Mouse (Mus musculus) intestine, postnatal 0 days (tissue): ENCODE measurements around the gene Mlf2. TPM values are rescaled to one million over a fixed set of nuclear protein-coding genes. Genes with fewer than 3 reads are reported as not detected.

Experiments used
- ATAC-seq: fragments of 200-750 bp; cut with Nextera tagmentation; 2 replicates; pipeline ENCODE4 v1.8.0; 2017; ENCODE audit warnings: mild to moderate bottlenecking, moderate TSS enrichment, moderate library complexity
- H3K27ac ChIP-seq: fragments of 300-500 bp; sonication (generic); 2 replicates; pipeline ENCODE4 v1.5.1; 2014; ENCODE audit warnings: mild to moderate bottlenecking, low read depth, low read length, moderate library complexity
- H3K27me3 ChIP-seq: fragments of 300-500 bp; sonication (generic); replicated peaks from 2 replicates; pipeline ENCODE4 v1.6.1; 2014; ENCODE audit warnings: low read length, mixed read lengths; ENCODE audit not compliant: control insufficient read depth, insufficient read depth
- H3K36me3 ChIP-seq: fragments of 300-500 bp; sonication (generic); 2 replicates; pipeline ENCODE4 v1.6.1; 2014; ENCODE audit warnings: mild to moderate bottlenecking, moderate library complexity; ENCODE audit not compliant: control insufficient read depth, insufficient read depth
- H3K4me1 ChIP-seq: fragments of 300-500 bp; sonication (generic); replicated peaks from 2 replicates; pipeline ENCODE4 v1.6.1; 2014; ENCODE audit warnings: antibody characterized with exemption, low read length, mixed read lengths; ENCODE audit not compliant: control insufficient read depth, insufficient read depth
- H3K4me2 ChIP-seq: fragments of 300-500 bp; sonication (generic); replicated peaks from 2 replicates; pipeline ENCODE4 v1.6.1; 2014; ENCODE audit warnings: low read depth, mild to moderate bottlenecking, moderate library complexity
- H3K4me3 ChIP-seq: fragments of 300-500 bp; sonication (generic); 2 replicates; pipeline ENCODE4 v1.5.1; 2014; ENCODE audit warnings: low read depth, low read length
- H3K9ac ChIP-seq: fragments of 300-500 bp; sonication (generic); 2 replicates; pipeline ENCODE4 v1.6.1; 2014; ENCODE audit warnings: mild to moderate bottlenecking, low read depth, low read length
- H3K9me3 ChIP-seq: fragments of 300-500 bp; sonication (generic); 2 replicates; pipeline ENCODE4 v1.6.1; 2016; ENCODE audit warnings: mixed run types; ENCODE audit not compliant: control insufficient read depth
- CTCF ChIP-seq: sonication (generic); IDR thresholded peaks from 2 replicates; pipeline ENCODE4 v1.5.1; 2016; ENCODE audit warnings: low read depth, mild to moderate bottlenecking, control low read depth, antibody characterized with exemption, moderate library complexity
- WGBS: fragments of 180-500 bp; shearing (Covaris S2); extraction: QIAGEN DNeasy Blood & Tissue Kit; methylation state at CpG from one replicate; pipeline ENCODE4 v1.1.7; 2014; 5-methylcytosine and 5-hydroxymethylcytosine counted together
- polyA plus RNA-seq: library from polyadenylated mRNA; unstranded; fragments of >200 nt; fragmentation: Nextera tagmentation; extraction: Ambion mirVana; gene quantifications from 2 replicates; pipeline ENCODE4 v1.2.1, GENCODE M21; 2015

Mlf2 gene
- polyA plus RNA-seq, 1 experiment from 2014 or later: 269 TPM

DNA sequence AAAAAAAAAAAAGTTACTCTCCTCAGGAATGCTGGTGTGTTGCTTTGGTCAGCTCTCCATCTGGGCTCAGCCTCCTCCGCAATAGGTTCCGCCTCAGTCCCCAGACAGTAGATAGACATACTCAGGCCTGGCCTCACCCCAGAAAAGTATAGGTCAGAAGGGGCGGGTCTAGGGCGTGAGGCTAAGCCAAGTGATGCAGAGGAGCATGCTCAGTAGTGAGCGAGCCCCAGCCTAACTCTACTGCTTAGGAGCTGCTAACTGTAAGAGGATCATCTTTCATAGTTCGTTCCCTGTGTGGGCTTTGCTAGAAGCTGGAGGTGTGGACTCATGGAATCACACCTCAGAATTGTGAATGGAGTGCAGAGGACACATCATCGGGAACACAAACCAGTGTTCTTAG is 7.4 kb downstream of the Mlf2 start:
- Histone ChIP-seq H3K9ac (no peak overlapping the region), H3K27me3 (no peaks in the 10 kb centered on the region), H3K9me3 (no peaks in the 10 kb centered on the region), H3K4me2 (no peak overlapping the region), H3K27ac (no peak overlapping the region), H3K36me3 (peaks cover 51% of the 10 kb centered on the region), H3K4me1 (no peaks in the 10 kb centered on the region), H3K4me3 (no peak overlapping the region)
- no peak for ATAC-seq
- TF ChIP-seq CTCF: no peak
- 90% methylated on average over 7 of the region's 7 CpGs for WGBS

DNA sequence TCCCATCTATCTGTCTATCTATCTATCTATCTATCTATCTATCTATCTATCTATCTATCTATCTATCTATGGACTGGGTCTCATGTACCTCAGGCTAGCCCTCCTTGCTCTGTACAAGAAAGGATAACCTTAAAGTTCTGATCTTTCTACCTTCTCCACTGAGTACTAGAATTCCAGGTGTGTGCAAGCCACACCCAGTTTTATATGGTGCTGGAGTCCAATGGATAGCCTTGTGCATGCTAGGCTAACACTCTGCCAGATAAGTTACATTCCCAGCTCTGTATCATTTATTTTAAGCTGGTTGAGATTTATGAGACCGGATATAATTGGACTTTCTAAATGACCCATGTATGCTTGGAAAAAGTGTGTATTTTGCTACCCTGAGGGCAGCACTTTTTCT is 10.5 kb downstream of the Mlf2 start:
- peaks cover 23% of the 10 kb centered on the region for H3K36me3 ChIP-seq
- H3K27me3 ChIP-seq: no peaks in the 10 kb centered on the region
- peak; percentile 85 for ATAC-seq
- no peak overlapping the region for H3K27ac ChIP-seq
- H3K4me3 ChIP-seq: no peak overlapping the region
- 39% methylated on average over 1 of the region's 1 CpGs for WGBS
- no peak for TF ChIP-seq CTCF
- no peaks in the 10 kb centered on the region for H3K9me3 ChIP-seq
- H3K9ac ChIP-seq: no peak overlapping the region
- no peaks in the 10 kb centered on the region for H3K4me1 ChIP-seq
- H3K4me2 ChIP-seq: no peak overlapping the region

DNA sequence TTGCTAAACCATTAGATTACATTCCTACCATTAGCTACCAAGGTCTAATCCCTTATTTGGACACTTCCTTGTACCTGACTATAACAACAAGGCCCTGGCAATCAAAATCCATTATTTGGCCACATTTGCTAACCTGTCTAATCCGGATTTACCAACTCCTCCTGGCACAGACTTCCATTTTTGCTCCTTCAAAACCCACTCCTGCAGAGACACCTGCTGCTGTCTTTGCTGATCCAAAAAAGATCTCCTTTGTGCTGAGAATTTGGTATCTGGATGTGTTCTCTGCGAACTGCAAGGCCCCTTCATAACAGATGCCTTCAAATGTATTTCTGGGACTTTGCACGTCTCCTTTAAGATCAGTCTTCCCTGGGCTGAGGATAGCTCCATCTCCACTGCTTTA is 12.3 kb downstream of the Mlf2 start:
- no peak for TF ChIP-seq CTCF
- H3K36me3 ChIP-seq: peaks cover 9% of the 10 kb centered on the region
- no peak overlapping the region for H3K27ac ChIP-seq
- ATAC-seq: no peak
- no peaks in the 10 kb centered on the region for H3K27me3 ChIP-seq
- H3K4me2 ChIP-seq: no peak overlapping the region
- H3K4me3 ChIP-seq: no peak overlapping the region
- no peaks in the 10 kb centered on the region for H3K9me3 ChIP-seq
- no peak overlapping the region for H3K9ac ChIP-seq
- WGBS: 90% methylated on average over 3 of the region's 3 CpGs
- no peaks in the 10 kb centered on the region for H3K4me1 ChIP-seq

DNA sequence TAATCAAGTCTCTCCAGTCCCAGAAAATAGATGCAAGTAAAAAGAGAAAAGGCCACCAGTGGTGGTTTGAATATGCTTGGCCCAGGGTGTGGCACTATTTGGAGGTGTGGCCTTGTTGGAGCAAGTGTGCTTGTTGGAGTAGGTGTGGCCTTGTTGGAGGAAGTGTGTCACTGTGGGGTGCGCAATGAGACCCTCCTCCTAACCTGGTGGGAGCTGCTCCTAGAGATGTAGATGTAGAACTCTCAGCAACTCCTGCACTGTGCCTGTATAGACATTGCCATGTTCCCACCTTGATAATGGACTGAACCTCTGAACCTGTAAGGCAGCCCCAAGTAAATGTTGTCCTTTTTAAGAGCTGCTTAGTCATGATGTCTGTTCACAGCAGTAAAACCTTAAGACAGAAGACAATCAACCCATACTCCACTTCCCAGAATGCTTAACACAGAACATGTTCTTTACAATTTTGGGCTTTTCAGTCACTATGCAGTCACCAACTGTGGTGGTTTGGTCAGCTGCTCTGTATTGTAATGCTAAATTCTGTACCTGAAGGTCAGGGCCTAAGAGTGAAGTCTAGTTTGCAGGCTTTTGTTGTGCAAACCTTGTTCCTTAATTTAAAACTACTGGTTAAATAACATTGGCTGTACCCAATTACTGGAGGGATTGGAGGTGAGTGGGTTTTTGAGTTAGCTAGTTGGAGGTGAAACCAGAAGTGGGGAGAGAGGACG is 23.0 kb downstream of the Mlf2 start:
- Histone ChIP-seq H3K9me3 (no peaks in the 10 kb centered on the region), H3K9ac (no peak overlapping the region), H3K4me2 (no peak overlapping the region), H3K36me3 (peaks cover 25% of the 10 kb centered on the region), H3K27ac (no peak overlapping the region), H3K4me3 (no peak overlapping the region), H3K4me1 (no peaks in the 10 kb centered on the region), H3K27me3 (no peaks in the 10 kb centered on the region)
- TF ChIP-seq CTCF: no peak
- 90% methylated on average over 2 of the region's 2 CpGs for WGBS
- no peak for ATAC-seq

DNA sequence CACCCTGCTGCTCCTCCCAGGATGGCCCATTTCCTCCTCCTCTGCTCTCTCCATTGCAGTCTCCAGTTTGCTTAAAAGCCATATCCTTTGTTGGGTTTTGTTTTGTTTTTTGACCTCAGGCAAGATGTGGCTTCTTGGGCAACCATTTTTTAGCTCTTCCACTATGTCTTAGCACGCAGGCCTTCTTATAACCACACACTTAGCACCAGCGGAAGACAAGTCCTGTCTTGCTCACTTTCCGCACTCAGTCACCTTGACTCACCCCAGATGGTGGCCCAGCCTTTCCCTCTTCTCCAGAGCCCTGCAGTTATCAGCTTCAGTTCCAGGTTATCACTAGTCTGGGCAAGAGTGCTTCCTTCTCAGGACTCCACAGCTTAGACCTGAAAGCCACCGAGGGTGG is 24.0 kb downstream of the Mlf2 start:
- Histone ChIP-seq H3K36me3 (peaks cover 35% of the 10 kb centered on the region), H3K4me1 (no peaks in the 10 kb centered on the region), H3K27ac (no peak overlapping the region), H3K9ac (no peak overlapping the region), H3K9me3 (no peaks in the 10 kb centered on the region), H3K27me3 (no peaks in the 10 kb centered on the region), H3K4me3 (no peak overlapping the region), H3K4me2 (no peak overlapping the region)
- no peak for TF ChIP-seq CTCF
- no peak for ATAC-seq
- 92% methylated on average over 4 of the region's 4 CpGs for WGBS

DNA sequence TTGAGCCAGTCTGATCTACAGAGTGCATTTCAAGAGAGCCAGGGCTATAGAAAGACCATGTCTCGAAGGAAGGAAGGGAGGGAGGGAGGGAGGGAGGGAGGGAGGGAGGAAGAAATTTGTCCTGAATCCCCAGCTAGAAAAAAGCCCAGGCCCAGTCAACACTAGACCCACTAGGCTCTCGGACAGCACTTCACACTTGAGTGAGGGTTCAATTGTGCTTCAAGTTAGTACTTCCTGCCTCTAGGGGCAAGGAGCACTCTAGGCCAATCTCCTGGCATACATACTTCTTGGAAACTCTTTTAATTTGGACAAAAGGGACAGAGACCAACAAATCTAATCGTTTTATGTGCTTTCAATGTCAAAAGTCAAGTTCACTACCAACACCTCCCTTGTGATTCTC is 26.9 kb downstream of the Mlf2 start:
- Histone ChIP-seq H3K4me1 (no peaks in the 10 kb centered on the region), H3K9ac (no peak overlapping the region), H3K36me3 (peaks cover 45% of the 10 kb centered on the region), H3K9me3 (no peaks in the 10 kb centered on the region), H3K4me2 (no peak overlapping the region), H3K27me3 (no peaks in the 10 kb centered on the region), H3K27ac (no peak overlapping the region), H3K4me3 (no peak overlapping the region)
- TF ChIP-seq CTCF: no peak
- no peak for ATAC-seq
- WGBS: 58% methylated on average over 3 of the region's 3 CpGs
